Mouse (Mus musculus): ENCODE data around the gene Upp2.

DNA sequence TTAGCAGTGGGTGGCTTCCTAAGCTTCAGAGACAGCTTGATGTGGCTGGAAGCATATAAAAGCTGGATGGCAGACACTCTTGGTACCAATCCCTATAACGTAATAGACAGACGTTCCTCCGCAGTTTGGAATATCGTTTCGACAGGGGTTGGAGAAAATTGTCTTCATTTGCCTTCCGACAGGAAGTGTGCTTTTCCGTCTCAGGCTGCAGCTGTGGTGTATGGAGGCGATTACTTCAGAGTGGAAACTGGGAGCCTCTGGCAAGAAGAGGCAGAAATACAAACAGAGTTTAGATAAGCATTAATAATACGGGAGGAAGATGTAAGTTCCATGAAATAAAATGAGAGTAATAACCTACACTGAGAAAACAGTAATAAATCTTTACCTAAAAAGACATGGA lies 28.3 kb downstream of the Upp2 start:
- TF ChIP-seq POLR2A (IDR thresholded peaks at IDR 0.05; ENCODE audit: extremely low read depth, insufficient read depth, low read length) (no peak), CTCF (IDR thresholded peaks at IDR 0.05; ENCODE audit: low read depth, low read length) (no peak)
